Mouse (Mus musculus) ES-E14 (cell line): ENCODE measurements around the gene Abcc1.

Experiments
- CHD2 ChIP-seq: IDR thresholded peaks from 2 replicates; pipeline ENCODE4 v1.6.1; 2014; ENCODE audit warnings: mild to moderate bottlenecking, low read depth, low read length, inconsistent platforms
- HCFC1 ChIP-seq: IDR thresholded peaks from 2 replicates; pipeline ENCODE4 v1.6.1; 2012; ENCODE audit warnings: low read length, inconsistent platforms, borderline replicate concordance; ENCODE audit not compliant: insufficient read depth
- MAFK ChIP-seq: IDR thresholded peaks from 2 replicates; pipeline ENCODE4 v1.6.1; 2014; ENCODE audit warnings: mild to moderate bottlenecking, low read depth, low read length, inconsistent platforms; ENCODE audit not compliant: insufficient read depth
- ZC3H11A ChIP-seq: IDR thresholded peaks from 2 replicates; pipeline ENCODE4 v1.6.1; 2012; ENCODE audit warnings: low read depth, mild to moderate bottlenecking, inconsistent platforms, low read length, borderline replicate concordance

DNA sequence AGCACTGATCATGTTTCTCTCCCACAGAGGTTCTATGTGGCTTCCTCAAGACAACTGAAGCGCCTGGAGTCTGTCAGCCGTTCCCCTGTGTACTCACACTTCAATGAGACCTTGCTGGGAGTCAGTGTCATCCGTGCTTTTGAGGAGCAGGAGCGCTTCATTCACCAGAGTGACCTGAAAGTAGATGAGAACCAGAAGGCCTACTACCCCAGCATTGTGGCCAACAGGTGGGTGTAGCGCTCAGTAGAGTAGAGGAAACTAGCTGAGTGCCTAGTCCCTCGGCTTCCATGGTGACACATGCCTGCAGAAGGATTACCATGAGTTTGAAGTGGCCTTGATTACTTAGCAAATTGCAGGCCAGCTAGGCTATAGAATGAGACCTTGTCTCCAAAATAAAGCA lies 103.7 kb downstream of the Abcc1 start:
- no peak for TF ChIP-seq HCFC1
- no peak for TF ChIP-seq CHD2
- TF ChIP-seq ZC3H11A, result no peak
- no peak for TF ChIP-seq MAFK
